In the genomic region with DNA sequence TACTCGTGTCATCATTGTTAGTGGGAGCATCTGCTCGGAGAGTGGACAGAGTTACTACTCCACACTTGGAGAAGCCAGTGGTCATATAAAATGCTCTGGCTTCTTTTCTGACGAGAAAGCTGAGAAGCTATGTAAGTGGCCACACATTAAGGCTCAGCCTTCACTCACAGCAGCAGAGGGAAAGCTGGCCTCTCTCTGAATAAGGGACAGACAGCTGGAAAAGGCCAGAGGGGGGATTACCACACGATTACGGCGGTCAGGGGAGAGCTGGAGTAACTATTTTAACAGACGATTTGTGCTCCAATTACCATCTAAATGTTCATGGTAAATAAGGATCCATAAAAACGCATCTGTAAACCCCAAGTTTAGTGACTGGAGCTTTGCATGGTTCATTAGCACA, we compare ENCODE assay signal across 16 mouse cellular contexts.
DNase-seq lines count a peak whose midpoint lies in the region; ATAC-seq lines count a peak whose summit lies in the region.
"Had no signal": no experiment of that assay in that cellular context is flagged by ENCODE, and none has a peak within 500 bp of the region (broad histone marks: within the 10 kb centered on the region; RNA-seq: fewer than 3 reads in every experiment).

No protein-coding gene starts in this region.

- no peaks in the 10 kb centered on the region for H3K27me3 ChIP-seq in embryonic facial prominence, embryonic 13.5 days
- no peaks in the 10 kb centered on the region for H3K27me3 ChIP-seq in embryonic facial prominence, embryonic 10.5 days (replicated peaks; ENCODE audit: low read depth, poor library complexity, severe bottlenecking)
- H3K27me3 ChIP-seq in kidney, embryonic 15.5 days = no peaks in the 10 kb centered on the region
- no peaks in the 10 kb centered on the region for H3K27me3 ChIP-seq in embryonic facial prominence, embryonic 15.5 days
- H3K27me3 ChIP-seq: liver, embryonic 12.5 days had no signal

- no peaks in the 10 kb centered on the region for H3K36me3 ChIP-seq in embryonic facial prominence, embryonic 13.5 days
- no peaks in the 10 kb centered on the region for H3K36me3 ChIP-seq in embryonic facial prominence, embryonic 10.5 days (replicated peaks)
- H3K36me3 ChIP-seq in kidney, embryonic 15.5 days = no peaks in the 10 kb centered on the region
- H3K36me3 ChIP-seq in embryonic facial prominence, embryonic 15.5 days = no peaks in the 10 kb centered on the region
- H3K36me3 ChIP-seq: liver, embryonic 12.5 days; midbrain, embryonic 10.5 days had no signal

- H3K27ac ChIP-seq in embryonic facial prominence, embryonic 13.5 days = peak overlapping the region; percentile 71
- H3K27ac ChIP-seq in embryonic facial prominence, embryonic 10.5 days (replicated peaks) = no peak overlapping the region
- no peak overlapping the region for H3K27ac ChIP-seq in kidney, embryonic 15.5 days
- H3K27ac ChIP-seq in embryonic facial prominence, embryonic 15.5 days (replicated peaks) = peak overlapping the region; percentile 49
- H3K27ac ChIP-seq: heart, adult 2 months; left cerebral cortex, adult 2 months; liver, embryonic 12.5 days; midbrain, embryonic 10.5 days had no signal

- peak overlapping the region; percentile 40 for H3K9ac ChIP-seq in embryonic facial prominence, embryonic 13.5 days
- H3K9ac ChIP-seq in kidney, embryonic 15.5 days = no peak overlapping the region
- no peak overlapping the region for H3K9ac ChIP-seq in embryonic facial prominence, embryonic 15.5 days
- H3K9ac ChIP-seq: liver, embryonic 12.5 days had no signal

- 24% methylated on average over 8 of the region's 8 CpGs for WGBS in embryonic facial prominence, embryonic 13.5 days
- 61% methylated on average over 8 of the region's 8 CpGs for WGBS in embryonic facial prominence, embryonic 10.5 days
- 37% methylated on average over 8 of the region's 8 CpGs for WGBS in kidney, embryonic 15.5 days
- 23% methylated on average over 8 of the region's 8 CpGs for WGBS in embryonic facial prominence, embryonic 15.5 days

- H3K4me1 ChIP-seq in embryonic facial prominence, embryonic 13.5 days = peaks cover 20% of the 10 kb centered on the region
- H3K4me1 ChIP-seq in embryonic facial prominence, embryonic 10.5 days = peaks cover 4% of the 10 kb centered on the region; the same call in 1 of the 2 replicates
- H3K4me1 ChIP-seq in kidney, embryonic 15.5 days = 0 out of 2 replicates have a peak, but pooled peaks cover 8% of the 10 kb centered on the region
- H3K4me1 ChIP-seq in embryonic facial prominence, embryonic 15.5 days = peaks cover 16% of the 10 kb centered on the region
- H3K4me1 ChIP-seq: liver, embryonic 12.5 days had no signal

- no peak for DNase-seq in embryonic facial prominence, embryonic 10.5 days (ENCODE audit: low spot score)
- DNase-seq in kidney, postnatal 4 days = peak; percentile 10 to 34
- DNase-seq in lung, postnatal 10 days = peak; percentile 16
- no peak for DNase-seq in urinary bladder, postnatal 10 days (ENCODE audit: low spot score)
- DNase-seq: adrenal gland, postnatal 14 days; cerebellum, postnatal 36 days; right cerebral cortex, postnatal 4 days had no signal

- H3K9me3 ChIP-seq in embryonic facial prominence, embryonic 13.5 days = no peaks in the 10 kb centered on the region
- H3K9me3 ChIP-seq in embryonic facial prominence, embryonic 10.5 days = no peaks in the 10 kb centered on the region
- no peaks in the 10 kb centered on the region for H3K9me3 ChIP-seq in kidney, embryonic 15.5 days (replicated peaks)
- H3K9me3 ChIP-seq in embryonic facial prominence, embryonic 15.5 days (replicated peaks) = no peaks in the 10 kb centered on the region
- H3K9me3 ChIP-seq: liver, embryonic 12.5 days; midbrain, embryonic 10.5 days had no signal

- ATAC-seq in embryonic facial prominence, embryonic 13.5 days (ENCODE audit: insufficient number of reproducible peaks, insufficient read depth, low FRiP score, low TSS enrichment, low read depth) = no peak
- ATAC-seq in kidney, embryonic 15.5 days (replicated peaks; ENCODE audit: low FRiP score) = no peak
- ATAC-seq in embryonic facial prominence, embryonic 15.5 days (ENCODE audit: insufficient number of reproducible peaks, low FRiP score, low TSS enrichment, low read depth) = no peak
- no peak for ATAC-seq in megakaryocyte progenitor cell, adult 5-6 weeks (replicated peaks; ENCODE audit: poor library complexity)
- ATAC-seq: liver, embryonic 12.5 days had no signal

- no peak overlapping the region for H3K4me3 ChIP-seq in embryonic facial prominence, embryonic 13.5 days
- no peak overlapping the region for H3K4me3 ChIP-seq in embryonic facial prominence, embryonic 10.5 days
- H3K4me3 ChIP-seq in kidney, embryonic 15.5 days (replicated peaks) = no peak overlapping the region
- no peak overlapping the region for H3K4me3 ChIP-seq in embryonic facial prominence, embryonic 15.5 days (replicated peaks)
- H3K4me3 ChIP-seq: heart, adult 2 months; left cerebral cortex, adult 2 months; liver, embryonic 12.5 days; midbrain, embryonic 10.5 days; myocyte had no signal

- peak overlapping the region; percentile 18 for H3K4me2 ChIP-seq in embryonic facial prominence, embryonic 13.5 days
- H3K4me2 ChIP-seq in kidney, embryonic 15.5 days = no peak overlapping the region
- H3K4me2 ChIP-seq in embryonic facial prominence, embryonic 15.5 days (replicated peaks) = no peak overlapping the region
- H3K4me2 ChIP-seq: liver, embryonic 12.5 days had no signal

Comparison
In these comparisons a context has a peak if more than half of its experiments do, and no peak if none do; other contexts are left out.
1. H3K27ac ChIP-seq: peak in embryonic facial prominence, embryonic 13.5 days (single experiment) and embryonic facial prominence, embryonic 15.5 days (single experiment); none in embryonic facial prominence, embryonic 10.5 days (single experiment) and kidney, embryonic 15.5 days (single experiment).
2. DNase-seq: peak in kidney, postnatal 4 days (2 of 2) and lung, postnatal 10 days (single experiment); none in embryonic facial prominence, embryonic 10.5 days (single experiment) and urinary bladder, postnatal 10 days (single experiment).